Mouse (Mus musculus) heart, postnatal 25 days (tissue): ENCODE results near the gene Rdh14. TPM values are rescaled to one million over a fixed set of nuclear protein-coding genes. Genes with fewer than 3 reads are reported as not detected.
A peak's percentile ranks its signal among the peaks of the same experiment; 100 is the strongest.

Source experiments
- DNase-seq: peaks from one replicate; pipeline ENCODE4 v3.0.0; 2022; ENCODE audit warnings: low spot score
- intact Hi-C: fragments of 180-260 bp; cut with DNase I; formaldehyde crosslinking; loops from one replicate; pipeline ENCODE4 v1.15.1; 2025
- total RNA-seq, 2 experiments: library from RNA; stranded (reverse); gene quantifications; 2 replicates each; pipeline ENCODE4 v1.2.3; 2021

Rdh14 gene
- total RNA-seq: 10 to 100 TPM; 50.3 to 50.7 TPM

GRCm38 (mm10) chr12:10390671-10391441, at the start of gene Rdh14:
TSS of gene Rdh14 (plus strand) at chr12:10390772.
- DNase-seq: peak; percentile 91
- intact Hi-C loops: loop anchor here (10.0 kb wide), 1 partner anchor 1356 kb away; no protein-coding TSS in a partner anchor

DNA sequence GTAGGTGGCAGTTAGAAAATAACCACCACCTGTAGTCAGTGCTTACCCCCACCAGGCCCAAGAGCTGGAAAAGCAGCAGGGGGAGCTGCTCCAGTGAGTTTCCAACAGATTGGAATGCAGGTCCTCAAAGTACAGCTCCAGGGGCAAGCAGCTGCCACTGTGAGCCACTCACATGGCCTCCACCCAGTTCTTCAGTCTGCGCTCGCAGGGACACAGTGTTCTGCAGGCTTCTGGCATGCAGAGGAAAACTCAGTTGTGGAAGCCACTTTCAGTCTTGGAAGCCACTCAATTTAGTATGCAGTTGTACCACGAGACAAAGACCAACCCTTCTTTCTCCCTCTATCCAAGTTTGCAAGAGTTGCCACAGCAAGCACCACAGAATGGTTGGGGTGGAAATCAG, 39.9 kb upstream of the Rdh14 start:
- intact Hi-C loops: no loop called here

GRCm38 (mm10) chr12:10357756-10358155, 32.8 kb upstream of the Rdh14 start:
- intact Hi-C loops: no loop called here
- DNase-seq: no peak

More for the DNA sequence above, 39.9 kb upstream of the Rdh14 start:
- no peak for DNase-seq

DNA sequence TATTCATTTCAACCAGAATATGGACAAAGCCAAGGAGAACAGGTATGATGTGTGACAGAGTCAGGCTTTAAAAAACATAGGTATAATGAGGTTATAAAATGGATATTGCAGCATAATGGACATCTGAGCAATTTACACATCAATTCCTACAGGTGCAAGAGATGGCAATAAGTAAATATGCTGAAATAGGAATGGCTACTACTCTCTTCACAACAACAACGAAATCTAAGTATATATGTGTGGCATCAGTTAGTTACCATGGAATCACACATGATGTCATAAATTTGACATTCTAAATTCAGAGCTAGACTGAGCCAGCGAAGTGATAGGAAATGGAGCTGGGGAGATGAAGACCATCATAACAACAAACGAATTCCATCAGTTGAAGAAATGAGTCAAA, 20.9 kb upstream of the Rdh14 start, which contains the start of gene Nt5c1b:
Gene Nt5c1b (plus strand): TSS at position 301 of the 400 bp plus-strand sequence.
- no peak for DNase-seq
- intact Hi-C loops: no loop called here

DNA sequence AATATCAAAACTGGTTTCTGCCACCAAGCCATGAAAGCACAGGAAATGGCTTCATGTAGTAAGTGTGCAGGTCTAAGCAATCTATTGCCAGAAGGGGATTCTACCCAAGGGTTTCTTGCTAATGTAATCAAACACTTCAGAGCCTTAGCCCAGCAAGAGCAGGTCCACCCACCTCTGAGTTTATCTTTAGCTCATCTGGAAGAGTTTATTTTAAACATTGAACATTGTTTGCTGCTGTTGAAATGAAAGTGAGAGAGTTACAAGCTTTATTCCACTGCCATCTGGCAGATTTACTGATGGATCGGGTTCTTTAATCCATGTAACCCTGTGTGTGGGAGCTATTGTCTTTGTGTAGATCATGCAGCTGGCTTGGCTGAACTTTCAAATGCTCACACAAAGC, 10.2 kb downstream of the Rdh14 start:
- no peak for DNase-seq
- intact Hi-C loops: no loop called here

DNA sequence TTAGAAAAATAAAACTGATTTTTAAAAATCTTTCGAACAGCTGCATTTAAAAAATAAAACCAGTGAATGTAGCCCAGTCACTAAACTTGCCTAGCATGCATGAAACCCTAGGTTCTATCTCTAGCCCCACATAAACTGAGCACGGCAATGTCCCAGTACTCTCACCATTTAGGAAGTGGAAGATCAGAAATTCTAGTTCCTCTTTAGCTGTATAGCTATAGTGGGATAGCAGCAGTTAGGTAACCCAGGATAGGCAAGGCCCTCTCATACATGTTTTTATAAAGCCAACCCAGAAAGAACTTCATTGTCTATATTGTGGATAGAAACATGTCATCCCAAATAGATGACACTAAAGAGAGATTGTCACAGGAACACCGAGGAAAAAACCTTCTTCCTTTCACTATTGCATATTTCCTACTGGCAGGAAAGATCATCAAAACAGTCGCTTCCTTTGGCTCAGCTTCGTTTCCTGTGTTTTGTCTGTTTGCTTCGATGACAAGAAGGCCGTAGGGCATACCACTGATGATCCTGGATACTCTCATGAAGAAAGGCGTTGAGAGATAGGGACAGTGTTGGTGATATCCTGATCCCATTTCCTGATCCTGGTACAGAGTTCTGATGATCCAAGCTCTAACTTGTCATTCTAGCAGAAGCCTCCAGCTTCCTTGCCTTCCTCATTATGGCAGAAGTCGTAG, 12.0 kb downstream of the Rdh14 start:
- intact Hi-C loops: no loop called here
- DNase-seq: no peak

DNA sequence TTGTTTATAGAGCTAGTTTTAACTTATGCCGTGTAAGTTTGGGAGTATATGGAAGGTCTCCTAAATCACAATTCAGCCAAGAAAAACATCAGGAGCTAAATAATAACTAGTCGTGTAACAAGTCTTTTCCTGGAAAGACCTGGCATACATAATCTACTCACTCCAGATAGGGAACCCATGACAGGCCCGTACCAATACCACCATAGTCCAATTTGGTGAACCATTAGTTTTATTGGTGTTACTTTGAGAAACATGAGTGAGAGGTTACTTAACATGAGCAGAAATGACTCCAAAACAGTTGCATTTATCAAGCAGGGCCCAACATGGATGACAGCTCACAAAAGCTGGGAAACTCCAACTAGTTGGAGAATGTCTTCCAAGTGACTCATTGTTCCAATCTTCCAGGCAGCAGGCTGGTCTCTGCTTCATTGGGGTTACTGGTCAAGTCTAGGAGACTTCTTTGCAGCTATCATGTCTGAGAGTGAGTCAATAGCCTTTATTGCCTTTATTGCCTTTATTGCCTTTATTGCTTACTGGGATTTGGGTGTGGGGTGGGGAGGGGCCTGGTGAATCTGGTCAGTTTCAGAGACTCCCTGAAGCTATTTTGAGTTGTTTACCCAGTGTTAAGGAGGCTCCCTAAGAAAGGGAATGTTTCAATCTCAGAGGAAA, 20.1 kb downstream of the Rdh14 start:
- intact Hi-C loops: no loop called here
- no peak for DNase-seq

- DNase-seq: no peak
- intact Hi-C loops: no loop called here
Observed at GRCm38 (mm10) chr12:10411453-10411852, 20.9 kb downstream of the Rdh14 start.

DNA sequence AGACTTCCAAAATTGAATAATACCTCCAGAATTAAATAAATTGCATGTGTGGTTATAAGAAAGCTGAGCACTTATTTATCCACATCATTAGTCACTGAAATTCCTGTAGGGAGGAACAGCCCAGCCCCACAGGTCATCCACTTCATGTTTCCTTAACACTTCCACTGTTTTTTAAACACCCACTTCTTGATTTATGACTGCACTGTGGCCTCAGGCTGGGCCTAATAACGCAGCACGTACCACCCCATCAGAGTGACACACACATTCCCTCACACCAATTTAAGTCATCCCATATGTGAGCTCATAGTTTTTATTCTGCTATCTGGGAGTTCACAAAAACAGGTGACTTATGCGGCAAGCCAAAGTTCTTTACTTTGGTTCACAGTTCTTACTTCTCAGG, 31.8 kb downstream of the Rdh14 start:
- no peak for DNase-seq
- intact Hi-C loops: no loop called here

DNA sequence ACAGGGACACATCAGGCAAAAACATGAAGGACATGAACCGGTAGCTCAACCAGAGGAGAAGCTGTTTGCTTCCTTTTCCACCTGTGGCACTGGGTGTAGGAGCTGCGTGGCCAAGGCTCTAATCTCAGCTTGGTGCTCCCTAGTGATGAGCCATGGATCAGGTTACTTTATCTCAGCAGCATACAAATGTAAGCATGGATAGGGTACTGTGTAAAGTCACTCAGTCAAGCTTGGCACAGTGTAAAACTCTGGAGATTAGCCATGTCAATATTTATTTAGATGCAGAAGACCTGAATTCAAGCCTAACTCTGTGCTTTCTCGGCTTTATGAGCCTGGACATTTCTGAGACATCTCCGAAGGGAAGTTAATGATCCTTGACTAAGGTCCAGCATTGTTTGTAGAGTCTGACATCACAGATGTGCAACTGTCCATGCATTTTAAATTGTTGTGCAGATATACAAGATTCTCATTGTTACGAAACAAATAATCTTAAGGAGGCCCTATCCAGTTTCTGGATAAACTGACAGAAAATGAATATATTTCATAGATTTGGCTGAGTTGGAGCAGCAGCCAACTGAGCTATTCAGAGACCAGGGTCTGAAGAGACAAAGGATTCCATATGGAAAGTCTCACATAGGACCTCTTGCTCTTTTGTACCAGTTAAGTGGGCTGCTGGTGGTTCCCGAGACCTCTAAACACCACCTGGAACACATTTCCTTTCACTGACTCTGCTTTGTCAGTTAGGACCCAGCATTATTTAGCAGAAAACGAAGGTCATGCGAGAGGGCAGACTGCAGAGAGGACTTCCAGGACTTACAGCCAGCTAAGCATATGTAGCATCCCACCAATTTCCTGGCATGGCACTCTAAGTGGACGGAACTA, 35.7 kb downstream of the Rdh14 start:
- no peak for DNase-seq
- intact Hi-C loops: no loop called here

- intact Hi-C loops: no loop called here
- DNase-seq: no peak
Observed at GRCm38 (mm10) chr12:10430999-10431398, 40.4 kb downstream of the Rdh14 start.

DNA sequence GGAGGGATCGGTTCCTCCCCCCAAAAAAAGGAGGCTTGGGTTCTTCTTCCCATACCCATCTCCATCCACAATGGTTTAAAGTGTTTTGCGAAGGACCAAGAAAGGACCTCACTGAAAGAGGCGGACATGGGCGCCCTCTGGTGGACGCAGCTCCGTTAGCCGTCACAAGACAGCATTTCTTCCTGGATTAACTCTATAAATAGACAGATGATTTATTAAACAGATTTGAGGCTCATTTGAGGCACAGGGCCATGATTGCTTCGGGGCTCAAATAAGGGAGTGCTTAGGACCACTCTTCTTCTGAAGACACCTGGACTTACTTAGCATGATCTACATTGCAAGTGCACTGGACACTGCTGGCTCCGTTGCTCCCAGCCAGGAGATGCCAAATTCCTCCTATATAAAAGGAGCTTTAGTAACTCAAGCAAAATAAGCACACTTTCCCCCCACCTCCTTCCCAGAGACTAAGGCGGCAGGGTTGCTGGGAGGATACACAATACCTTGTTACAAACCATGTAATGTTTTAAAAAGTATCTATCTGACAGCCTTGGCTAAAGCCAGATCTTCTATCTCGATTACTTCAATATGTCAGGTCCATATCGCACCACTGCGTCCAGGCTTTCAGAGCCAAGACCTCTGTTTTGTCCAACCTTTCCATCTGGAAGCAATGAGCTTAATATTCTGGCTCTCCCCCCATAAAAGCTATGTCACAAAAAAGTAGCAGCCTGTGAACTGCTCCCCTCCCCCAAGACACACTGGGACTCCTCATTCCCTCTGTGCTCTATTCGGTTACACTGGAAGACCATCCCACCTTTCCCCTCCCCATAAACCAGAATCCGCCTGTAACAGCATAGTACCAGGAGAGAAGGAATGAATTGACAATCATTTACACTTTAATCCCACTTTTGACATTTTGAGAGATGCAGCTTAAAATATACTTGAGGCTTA, 47.8 kb downstream of the Rdh14 start:
- intact Hi-C loops: loop anchor here (2.0 to 5.0 kb wide), 3 partner anchors 99 to 868 kb away; partner anchors contain the start of gene Osr1
- DNase-seq: peak; percentile 45

DNA sequence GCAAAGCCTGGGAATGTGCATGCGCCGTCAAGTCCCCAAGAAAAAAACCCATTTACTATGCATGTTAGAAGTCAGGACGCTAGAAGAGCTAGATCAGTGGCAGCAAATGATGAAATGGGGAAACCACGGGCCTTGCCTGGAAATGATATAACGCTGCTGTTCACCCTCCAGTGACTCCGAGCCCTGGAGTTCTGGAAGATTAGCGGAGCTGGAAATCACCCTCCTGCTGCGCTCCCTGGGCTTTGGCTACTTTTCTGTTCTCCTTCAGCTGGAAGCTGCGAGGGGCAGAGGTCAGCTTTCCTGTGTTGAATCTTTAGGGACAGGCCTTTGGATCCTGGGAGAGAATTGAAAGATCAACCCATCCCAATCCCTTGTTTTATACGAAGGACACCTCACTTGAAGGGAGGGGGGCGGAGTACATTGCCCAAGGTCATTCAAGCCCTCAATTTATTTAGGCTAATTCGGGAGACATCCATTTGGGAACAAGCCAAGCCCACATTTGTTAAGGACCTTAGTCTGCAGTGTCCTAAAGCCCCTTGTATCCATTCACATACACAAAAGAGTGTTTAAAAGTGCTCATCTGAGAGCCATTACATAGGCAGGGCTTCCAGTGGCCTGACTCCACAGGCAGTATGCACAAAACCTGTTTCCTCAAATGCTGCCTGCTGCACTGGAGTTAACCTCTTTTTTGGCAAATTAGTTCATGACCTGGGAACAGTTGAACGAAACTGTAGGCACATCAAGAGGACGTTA, 49.1 kb downstream of the Rdh14 start:
- intact Hi-C loops: loop anchor here (2.0 to 5.0 kb wide), 3 partner anchors 98 to 869 kb away; partner anchors contain the start of gene Osr1
- no peak for DNase-seq

Other genes with a start within 250 kb of the Rdh14 start
- gene Nt5c1b, start 20.8 kb upstream of the Rdh14 start, total RNA-seq: not detected